Mouse (Mus musculus): ENCODE results near the gene Snapc4.

Snapc4 gene

DNA sequence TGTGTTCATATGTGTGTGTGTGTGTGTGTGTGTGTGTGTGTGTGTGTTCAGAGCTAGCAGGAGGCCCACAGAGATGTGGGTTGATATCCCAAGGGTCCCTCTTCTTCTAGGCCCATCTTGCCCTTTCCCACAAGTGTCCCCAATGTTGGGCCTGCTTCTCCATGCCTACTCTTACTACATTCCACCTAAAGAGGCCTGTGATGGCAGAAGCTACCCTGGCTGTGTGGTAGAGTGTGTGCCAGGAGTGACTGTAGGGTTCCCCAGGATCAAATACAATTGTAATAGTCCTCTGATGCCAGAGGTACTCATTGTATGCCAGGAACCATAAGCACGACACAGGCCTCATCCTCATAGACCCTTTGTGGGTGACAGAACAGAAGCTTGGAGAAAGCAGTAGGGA is 67.1 kb downstream of the Snapc4 start:
- DNase-seq = no peak

DNA sequence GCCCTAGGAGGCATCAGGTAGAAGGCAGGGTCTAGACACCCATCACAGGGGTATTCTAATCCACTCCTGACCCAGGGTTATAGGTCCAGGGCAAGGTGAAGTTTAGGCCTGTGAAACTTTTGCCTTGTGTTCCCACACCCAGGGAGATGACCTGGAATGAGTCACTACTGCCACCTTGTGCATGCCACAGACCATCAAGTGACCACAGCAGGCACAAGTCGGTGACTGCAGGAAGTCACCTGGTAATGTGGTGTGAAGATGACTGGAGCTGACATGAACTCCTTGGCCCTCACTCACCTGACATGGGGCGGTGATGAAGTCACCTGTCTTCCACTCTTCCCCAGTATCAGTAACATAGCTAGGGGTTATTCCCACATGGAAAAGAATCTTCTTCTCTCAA is 67.6 kb downstream of the Snapc4 start:
- DNase-seq = no peak
